Mouse (Mus musculus) MEL (cell line): ENCODE results near the gene Spaca3. TPM values are rescaled to one million over a fixed set of nuclear protein-coding genes. Genes with fewer than 3 reads are reported as not detected.

ENCODE experiments used
- DNase-seq: peaks from one replicate; pipeline ENCODE4 v3.0.0; 2011; ENCODE audit warnings: low read depth, low spot score
- H3K27ac ChIP-seq: 2 replicates; pipeline ENCODE4 v1.5.1; 2012; ENCODE audit warnings: low read depth, mild to moderate bottlenecking, control low read depth, low read length, moderate library complexity; ENCODE audit not compliant: control insufficient read depth
- H3K27me3 ChIP-seq, 2 experiments: fragments of 150-350 bp in 1 of 2; sonication (generic) in 1 of 2; 2 replicates each; pipeline ENCODE4 v1.6.1; 2012; ENCODE audit warnings: low read length in 2 of 2, mild to moderate bottlenecking in 2 of 2, improper control_type of control experiment in 1 of 2, moderate library complexity in 1 of 2; ENCODE audit not compliant: insufficient read depth in 2 of 2, control insufficient read depth in 1 of 2
- H3K36me3 ChIP-seq, 2 experiments: 2 replicates each; pipeline ENCODE4 v1.6.1; 2012 to 2014; ENCODE audit warnings: low read length in 2 of 2, improper control_type of control experiment in 1 of 2, inconsistent platforms in 1 of 2, mild to moderate bottlenecking in 1 of 2; ENCODE audit not compliant: insufficient read depth in 2 of 2, control insufficient read depth in 1 of 2
- H3K4me1 ChIP-seq, 2 experiments: fragments of 150-350 bp in 1 of 2; sonication (generic) in 1 of 2; 2 replicates each; pipeline ENCODE4 v1.6.1; 2012; ENCODE audit warnings: low read length in 2 of 2, improper control_type of control experiment in 1 of 2, mild to moderate bottlenecking in 1 of 2; ENCODE audit not compliant: insufficient read depth in 2 of 2, control insufficient read depth in 1 of 2
- H3K4me3 ChIP-seq, 2 experiments: fragments of 150-350 bp in 1 of 2; sonication (generic) in 1 of 2; 2 replicates each; pipeline ENCODE4 v1.5.1; 2012; ENCODE audit warnings: low read depth in 2 of 2, low read length in 2 of 2, mild to moderate bottlenecking in 2 of 2, moderate library complexity in 2 of 2, control low read depth in 1 of 2, improper control_type of control experiment in 1 of 2; ENCODE audit not compliant: control insufficient read depth in 1 of 2, insufficient read depth in 1 of 2
- H3K79me2 ChIP-seq: 2 replicates; pipeline ENCODE4 v1.6.1; 2012; ENCODE audit warnings: mild to moderate bottlenecking, low read length, moderate library complexity; ENCODE audit not compliant: control insufficient read depth, poor library complexity, insufficient read depth
- H3K9ac ChIP-seq: 2 replicates; pipeline ENCODE4 v1.6.1; 2012; ENCODE audit warnings: low read depth, mild to moderate bottlenecking, control low read depth, low read length, moderate library complexity; ENCODE audit not compliant: control insufficient read depth, poor library complexity, severe bottlenecking
- H3K9me3 ChIP-seq: fragments of 150-350 bp; sonication (generic); replicated peaks from 2 replicates; pipeline ENCODE4 v1.6.1; 2012; ENCODE audit warnings: mild to moderate bottlenecking, low read length, improper control_type of control experiment, moderate library complexity; ENCODE audit not compliant: insufficient read depth
- EP300 ChIP-seq, 2 experiments: IDR thresholded peaks; 2 replicates each; pipeline ENCODE4 v1.6.1; 2011; ENCODE audit warnings: improper control_type of control experiment in 2 of 2, low read length in 2 of 2, low read depth in 1 of 2, mild to moderate bottlenecking in 1 of 2
- GATA1 ChIP-seq: IDR thresholded peaks from 2 replicates; pipeline ENCODE4 v1.6.1; 2011; ENCODE audit warnings: low read depth, low read length, improper control_type of control experiment
- MAX ChIP-seq: IDR thresholded peaks from 2 replicates; pipeline ENCODE4 v1.6.1; 2011; ENCODE audit warnings: low read length, improper control_type of control experiment
- MXI1 ChIP-seq: IDR thresholded peaks from 2 replicates; pipeline ENCODE4 v1.6.1; 2011; ENCODE audit warnings: mild to moderate bottlenecking, low read depth, low read length, improper control_type of control experiment
- NRF1 ChIP-seq: IDR thresholded peaks from 2 replicates; pipeline ENCODE4 v1.6.1; 2014; ENCODE audit warnings: low read depth, mild to moderate bottlenecking, inconsistent platforms, low read length, improper control_type of control experiment, moderate library complexity; ENCODE audit not compliant: poor library complexity, insufficient read depth, severe bottlenecking
- RCOR1 ChIP-seq: IDR thresholded peaks from 2 replicates; pipeline ENCODE4 v1.6.1; 2012; ENCODE audit warnings: low read depth, mild to moderate bottlenecking, inconsistent platforms, low read length, improper control_type of control experiment
- TBP ChIP-seq: IDR thresholded peaks from 2 replicates; pipeline ENCODE4 v1.8.0; 2011; ENCODE audit warnings: low read depth, low read length, improper control_type of control experiment
- TCF12 ChIP-seq: IDR thresholded peaks from 2 replicates; pipeline ENCODE4 v1.6.1; 2014; ENCODE audit warnings: low read depth, mild to moderate bottlenecking, inconsistent platforms, low read length, improper control_type of control experiment, moderate library complexity
- ZC3H11A ChIP-seq: IDR thresholded peaks from 2 replicates; pipeline ENCODE4 v1.6.1; 2012; ENCODE audit warnings: low read depth, mild to moderate bottlenecking, inconsistent platforms, low read length, improper control_type of control experiment
- ZNF384 ChIP-seq: IDR thresholded peaks from 2 replicates; pipeline ENCODE4 v1.6.1; 2012; ENCODE audit warnings: low read depth, mild to moderate bottlenecking, inconsistent platforms, low read length, improper control_type of control experiment
- polyA plus RNA-seq, 2 experiments: library from polyadenylated mRNA; stranded (reverse) in 1 of 2; unstranded in 1 of 2; fragments of >175 nt in 1 of 2; fragments of >200 nt in 1 of 2; gene quantifications; 2 replicates each; pipeline versions ENCODE4 v1.2.1 to v1.2.4; 2012; ENCODE audit warnings: low replicate concordance in 2 of 2, low read depth in 1 of 2; ENCODE audit not compliant: insufficient read length in 2 of 2, insufficient read depth in 1 of 2, missing spikeins in 1 of 2
- total RNA-seq: library from RNA; depleted of rRNA; stranded (reverse); fragments of 300-350 nt; gene quantifications from 2 replicates; pipeline ENCODE4 v1.2.3, GENCODE M21; 2012

Gene Spaca3
- total and polyA plus RNA-seq, 3 experiments = not detected

GRCm38 (mm10) chr11:80854430-80854829, 3.7 kb upstream of the Spaca3 start:
- H3K79me2 ChIP-seq = no peaks in the 10 kb centered on the region
- H3K36me3 ChIP-seq = peaks cover 0 to 9% of the 10 kb centered on the region in 2 experiments; a peak in 2 of 4 replicates
- peaks cover 6 to 13% of the 10 kb centered on the region in 2 experiments for H3K4me1 ChIP-seq
- H3K4me3 ChIP-seq = peak overlapping the region; percentile 42 to 61
- DNase-seq = peak; percentile 70
- 0 out of 4 replicates have a peak, but pooled peaks of 1 of the 2 experiments have one; percentile 20 for TF ChIP-seq EP300 (IDR thresholded peaks at IDR 0.05; ENCODE audit: low read depth in 1 of 2, low read length in 2 of 2)
- peak; percentile 42; the same call in 1 of the 2 replicates for TF ChIP-seq MAX
- no peak for TF ChIP-seq RCOR1
- TF ChIP-seq TBP = 0 out of 2 replicates have a peak, but pooled peaks have one; percentile 8
- peak; percentile 62 for TF ChIP-seq MXI1
- no peak for TF ChIP-seq ZNF384
- H3K27ac ChIP-seq = 0 out of 2 replicates have a peak overlapping the region, but pooled peaks have one; percentile 3
- no peaks in the 10 kb centered on the region for H3K9me3 ChIP-seq
- peak overlapping the region; percentile 20 for H3K9ac ChIP-seq
- H3K27me3 ChIP-seq = peaks cover 0 to 3% of the 10 kb centered on the region in 2 experiments; a peak in 1 of 4 replicates

- Histone ChIP-seq H3K27ac (0 out of 2 replicates have a peak overlapping the region, but pooled peaks have one; percentile 3), H3K4me3 (peak overlapping the region; percentile 42 to 61), H3K27me3 (peaks cover 0 to 4% of the 10 kb centered on the region in 2 experiments; a peak in 1 of 4 replicates), H3K9me3 (no peaks in the 10 kb centered on the region), H3K79me2 (no peaks in the 10 kb centered on the region)
- DNase-seq = peak; percentile 87
- TF ChIP-seq EP300 (IDR thresholded peaks at IDR 0.05; ENCODE audit: low read depth in 1 of 2, low read length in 2 of 2) (peak in 1 of 2 experiments; percentile 38; a peak in 1 of 4 replicates), GATA1 (peak; percentile 83), ZC3H11A (no peak), NRF1 (peak; percentile 91), RCOR1 (peak; percentile 66)
- TF ChIP-seq, all 39 proteins: peak for 4
- H3K36me3 ChIP-seq = peaks cover 0 to 9% of the 10 kb centered on the region in 2 experiments; a peak in 2 of 4 replicates
- peaks cover 6 to 13% of the 10 kb centered on the region in 2 experiments for H3K4me1 ChIP-seq
- H3K9ac ChIP-seq = peak overlapping the region; percentile 20
Observed at GRCm38 (mm10) chr11:80854908-80855307, 3.3 kb upstream of the Spaca3 start.

GRCm38 (mm10) chr11:80856827-80857226, 1.3 kb upstream of the Spaca3 start:
- Histone ChIP-seq H3K27ac (no peak overlapping the region), H3K4me1 (peaks cover 6 to 13% of the 10 kb centered on the region in 2 experiments), H3K36me3 (peaks cover 0 to 9% of the 10 kb centered on the region in 2 experiments; a peak in 2 of 4 replicates), H3K27me3 (peaks cover 0 to 4% of the 10 kb centered on the region in 2 experiments; a peak in 2 of 4 replicates), H3K4me3 (no peak overlapping the region)
- DNase-seq = peak; percentile 20
- TF ChIP-seq TCF12 (0 out of 2 replicates have a peak, but pooled peaks have one; percentile 8), GATA1 (peak; percentile 50; the same call in 1 of the 2 replicates), ZC3H11A (no peak), EP300 (IDR thresholded peaks at IDR 0.05; ENCODE audit: low read depth in 1 of 2, low read length in 2 of 2) (peak in 1 of 2 experiments; percentile 14; a peak in 1 of 4 replicates)
- TF ChIP-seq, all 39 proteins: peak for 3
- no peak overlapping the region for H3K9ac ChIP-seq
- H3K9me3 ChIP-seq = no peaks in the 10 kb centered on the region
- H3K79me2 ChIP-seq = no peaks in the 10 kb centered on the region
